Mouse (Mus musculus): Measurements from ENCODE around the gene Adam3. TPM values are rescaled to one million over a fixed set of nuclear protein-coding genes. Genes with fewer than 3 reads are reported as not detected.

The Adam3 gene
- polyA plus RNA-seq (2021; fragmentation: Nextera tagmentation) = 0.44 TPM in 1 of 2 replicates, not detected in the other
- long read RNA-seq, experiment 1, partial matches to known transcripts = 0 of 1 reads
- long read RNA-seq, experiment 1, other reads (novel, unspliced or antisense) = 1 of 1 reads
- long read RNA-seq, experiment 2, partial matches to known transcripts = 0 of 1 reads
- long read RNA-seq, experiment 2, other reads (novel, unspliced or antisense) = 1 of 1 reads

DNA sequence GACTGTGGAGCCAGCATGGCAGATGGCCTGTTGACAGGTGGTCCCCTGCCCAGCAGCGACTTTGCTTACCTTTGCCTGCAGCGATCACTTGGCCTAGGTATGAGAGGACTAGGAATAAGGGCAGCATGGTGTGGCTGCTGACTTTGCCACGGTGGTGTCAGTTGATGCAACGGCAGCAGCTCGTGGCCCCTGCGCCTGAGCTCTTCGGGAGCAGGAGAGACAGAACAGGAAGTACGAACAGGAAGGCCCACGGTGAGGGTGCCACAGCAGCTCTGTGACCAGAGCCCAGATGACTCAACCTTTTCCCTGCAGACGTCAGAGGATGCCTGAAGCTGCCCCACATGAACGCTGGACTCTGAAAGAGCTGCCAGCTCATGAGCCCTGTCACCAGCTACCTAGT, at the start of gene Adam3:
Gene Adam3, minus strand, starts transcription at position 223 of the 400 bp plus-strand sequence.

Other genes starting within 250 kb of the Adam3 start
- 0.11 and 0.13 TPM in 2 replicates for gene Adam5, start 98.5 kb upstream of the Adam3 start, polyA plus RNA-seq (2021; fragmentation: Nextera tagmentation)

Measured in left cerebral cortex, adult 6 months (tissue).